ENCODE assay signal across 9 mouse cellular contexts in genomic region chr11:69400083-69400850, GRCm38 (mm10). TPM values are rescaled to one million over a fixed set of nuclear protein-coding genes. Genes with fewer than 3 reads are reported as not detected.
A peak's percentile ranks its signal among the peaks of the same experiment; 100 is the strongest.
DNase-seq lines count a peak whose midpoint lies in the region; ATAC-seq and TF ChIP-seq lines count a peak whose summit lies in the region.
"Had no signal": no experiment of that assay in that cellular context is flagged by ENCODE, and none has a peak within 500 bp of the region (broad histone marks: within the 10 kb centered on the region; RNA-seq: fewer than 3 reads in every experiment).

No protein-coding gene starts in this region.

- peak in 1 of 2 experiments; percentile 6 for DNase-seq in heart, adult 2 months
- no peak for DNase-seq in heart, postnatal 10 days
- no peak for DNase-seq in midbrain, embryonic 10.5 days (ENCODE audit: low spot score)
- DNase-seq in embryonic facial prominence, embryonic 10.5 days (ENCODE audit: low spot score): peak; percentile 11
- DNase-seq in adrenal gland, postnatal 36 days: no peak
- no peak for DNase-seq in left cerebral cortex, postnatal 14 days (ENCODE audit: low spot score in 2 of 2)
- DNase-seq: thymus, postnatal 14 days had no signal

- H3K4me3 ChIP-seq in heart, adult 2 months: no peak overlapping the region
- peak overlapping the region; percentile 41 for H3K4me3 ChIP-seq in midbrain, embryonic 10.5 days
- H3K4me3 ChIP-seq in midbrain, embryonic 13.5 days (replicated peaks): no peak overlapping the region
- H3K4me3 ChIP-seq in embryonic facial prominence, embryonic 10.5 days: peak overlapping the region; percentile 37
- peak overlapping the region; percentile 19 for H3K4me3 ChIP-seq in limb, embryonic 12.5 days (replicated peaks)

- H3K4me1 ChIP-seq in heart, adult 2 months (ENCODE audit: control insufficient read depth, insufficient read depth, low read length): peaks cover 3% of the 10 kb centered on the region
- peaks cover 59% of the 10 kb centered on the region for H3K4me1 ChIP-seq in midbrain, embryonic 10.5 days
- peaks cover 44% of the 10 kb centered on the region for H3K4me1 ChIP-seq in midbrain, embryonic 13.5 days (replicated peaks)
- H3K4me1 ChIP-seq in embryonic facial prominence, embryonic 10.5 days: peaks cover 57% of the 10 kb centered on the region
- peaks cover 53% of the 10 kb centered on the region for H3K4me1 ChIP-seq in limb, embryonic 12.5 days (replicated peaks)

- no peaks in the 10 kb centered on the region for H3K9me3 ChIP-seq in midbrain, embryonic 10.5 days (replicated peaks)
- H3K9me3 ChIP-seq in midbrain, embryonic 13.5 days: no peaks in the 10 kb centered on the region
- H3K9me3 ChIP-seq in embryonic facial prominence, embryonic 10.5 days: no peaks in the 10 kb centered on the region
- no peaks in the 10 kb centered on the region for H3K9me3 ChIP-seq in limb, embryonic 12.5 days

- no peak for TF ChIP-seq EP300 in heart, adult 2 months (IDR thresholded peaks at IDR 0.05; ENCODE audit: insufficient read depth, low read depth, low read length)

- TF ChIP-seq CTCF in heart, adult 2 months (IDR thresholded peaks at IDR 0.05): no peak

- WGBS in heart, adult 2 months: 81% methylated on average over 25 of the region's 25 CpGs
- 73% methylated on average over 25 of the region's 25 CpGs for WGBS in midbrain, embryonic 10.5 days
- 78% methylated on average over 25 of the region's 25 CpGs for WGBS in midbrain, embryonic 13.5 days
- WGBS in embryonic facial prominence, embryonic 10.5 days: 74% methylated on average over 25 of the region's 25 CpGs
- WGBS in limb, embryonic 12.5 days: 73% methylated on average over 25 of the region's 25 CpGs

- TF ChIP-seq POLR2A in heart, adult 2 months (IDR thresholded peaks at IDR 0.05; ENCODE audit: insufficient read depth, low read depth, low read length): no peak

- no peaks in the 10 kb centered on the region for H3K36me3 ChIP-seq in heart, adult 2 months (ENCODE audit: control insufficient read depth, insufficient read depth, low read length)
- H3K36me3 ChIP-seq in midbrain, embryonic 10.5 days: peaks cover 62% of the 10 kb centered on the region
- peaks cover 64% of the 10 kb centered on the region for H3K36me3 ChIP-seq in midbrain, embryonic 13.5 days
- H3K36me3 ChIP-seq in embryonic facial prominence, embryonic 10.5 days (replicated peaks): peaks cover 64% of the 10 kb centered on the region
- H3K36me3 ChIP-seq in limb, embryonic 12.5 days: peaks cover 68% of the 10 kb centered on the region

- intact Hi-C loops in heart, adult 2 months (cut with DNase I): loop anchor here (10.0 kb wide), 1 partner anchor 295 kb away; no protein-coding TSS in a partner anchor
- intact Hi-C loops in heart, postnatal 10 days (cut with DNase I): loop anchor here (2.0 kb wide), 1 partner anchor 113 kb away; no protein-coding TSS in a partner anchor
- intact Hi-C loops in left cerebral cortex, postnatal 14 days (cut with DNase I): no loop called here

- H3K27me3 ChIP-seq in heart, adult 2 months (ENCODE audit: control insufficient read depth, insufficient read depth, low read length): no peaks in the 10 kb centered on the region
- H3K27me3 ChIP-seq in midbrain, embryonic 10.5 days (ENCODE audit: low read depth, poor library complexity, severe bottlenecking): peaks cover 28% of the 10 kb centered on the region
- peaks cover 18% of the 10 kb centered on the region for H3K27me3 ChIP-seq in midbrain, embryonic 13.5 days
- H3K27me3 ChIP-seq in embryonic facial prominence, embryonic 10.5 days (replicated peaks; ENCODE audit: low read depth, poor library complexity, severe bottlenecking): peaks cover 18% of the 10 kb centered on the region
- H3K27me3 ChIP-seq in limb, embryonic 12.5 days: peaks cover 8% of the 10 kb centered on the region

- H3K79me2 ChIP-seq in heart, adult 2 months (replicated peaks; ENCODE audit: control insufficient read depth, insufficient read depth, low read length): no peaks in the 10 kb centered on the region

- H3K9ac ChIP-seq in heart, adult 2 months (ENCODE audit: low read depth, low read length): peak overlapping the region; percentile 23; the same call in 1 of the 2 replicates
- no peak overlapping the region; the same call in 1 of the 2 replicates for H3K9ac ChIP-seq in midbrain, embryonic 13.5 days (replicated peaks)
- peak overlapping the region; percentile 50; the same call in 1 of the 2 replicates for H3K9ac ChIP-seq in limb, embryonic 12.5 days (replicated peaks)

- ATAC-seq in midbrain, embryonic 13.5 days: no peak
- ATAC-seq in limb, embryonic 12.5 days (ENCODE audit: insufficient number of reproducible peaks, insufficient read depth, low FRiP score, low TSS enrichment, low read depth): no peak

- H3K4me2 ChIP-seq in midbrain, embryonic 13.5 days (replicated peaks): no peak overlapping the region
- peak overlapping the region; percentile 37 for H3K4me2 ChIP-seq in limb, embryonic 12.5 days

- peak overlapping the region; percentile 100 for H3K27ac ChIP-seq in heart, adult 2 months
- peak overlapping the region; percentile 63; the same call in 1 of the 2 replicates for H3K27ac ChIP-seq in midbrain, embryonic 10.5 days (replicated peaks)
- no peak overlapping the region for H3K27ac ChIP-seq in midbrain, embryonic 13.5 days
- H3K27ac ChIP-seq in embryonic facial prominence, embryonic 10.5 days (replicated peaks): peak overlapping the region; percentile 67
- H3K27ac ChIP-seq in limb, embryonic 12.5 days: peak overlapping the region; percentile 62

RNA-seq across cellular contexts. Expression of gene Tmem88, which starts 2.2 kb away (rescaled TPM):
- 10 to 100 TPM; 20.4 to 21.4 TPM for total RNA-seq in heart, adult 2 months (2021)
- polyA plus RNA-seq in heart, adult 2 months (2012; rRNA removed): 61.4 and 66.4 TPM in 2 replicates
- 10 to 100 TPM; 53.3 to 54.0 TPM for total RNA-seq in heart, postnatal 10 days (2021)
- polyA plus RNA-seq in midbrain, embryonic 10.5 days (2016; fragmentation: Nextera tagmentation; extraction: Ambion mirVana): 16.9 and 21.4 TPM in 2 replicates
- polyA plus RNA-seq in midbrain, embryonic 13.5 days (2015; fragmentation: Nextera tagmentation; extraction: Ambion mirVana): 4.9 and 7.0 TPM in 2 replicates
- 19.8 and 23.1 TPM in 2 replicates for polyA plus RNA-seq in embryonic facial prominence, embryonic 10.5 days (2016; fragmentation: Nextera tagmentation; extraction: Ambion mirVana)
- polyA plus RNA-seq in limb, embryonic 12.5 days (2016; fragmentation: Nextera tagmentation; extraction: Ambion mirVana): 24.2 and 25.4 TPM in 2 replicates
- 10 to 100 TPM; 13.4 to 17.8 TPM for total RNA-seq in adrenal gland, postnatal 36 days (2021)
- total RNA-seq in left cerebral cortex, postnatal 14 days (2021): 1 to 10 TPM; 2.6 to 2.9 TPM

RNA-seq across cellular contexts. Expression of gene Cyb5d1, which starts 4.8 kb away (rescaled TPM):
- 10 to 100 TPM; 27.9 to 32.1 TPM for total RNA-seq in heart, adult 2 months (2021)
- polyA plus RNA-seq in heart, adult 2 months (2012; rRNA removed): 19.9 and 29.8 TPM in 2 replicates
- 10 to 100 TPM; 27.5 to 30.2 TPM for total RNA-seq in heart, postnatal 10 days (2021)
- polyA plus RNA-seq in midbrain, embryonic 10.5 days (2016; fragmentation: Nextera tagmentation; extraction: Ambion mirVana): 50.4 and 57.3 TPM in 2 replicates
- 41.8 and 47.7 TPM in 2 replicates for polyA plus RNA-seq in midbrain, embryonic 13.5 days (2015; fragmentation: Nextera tagmentation; extraction: Ambion mirVana)
- 49.3 and 50.2 TPM in 2 replicates for polyA plus RNA-seq in embryonic facial prominence, embryonic 10.5 days (2016; fragmentation: Nextera tagmentation; extraction: Ambion mirVana)
- 42.5 and 42.6 TPM in 2 replicates for polyA plus RNA-seq in limb, embryonic 12.5 days (2016; fragmentation: Nextera tagmentation; extraction: Ambion mirVana)
- 10 to 100 TPM; 49.0 to 50.9 TPM for total RNA-seq in adrenal gland, postnatal 36 days (2021)
- total RNA-seq in left cerebral cortex, postnatal 14 days (2021): 10 to 100 TPM; 36.8 to 42.0 TPM

RNA-seq across cellular contexts. Expression of gene Naa38, which starts 5.0 kb away (rescaled TPM):
- total RNA-seq in heart, adult 2 months (2021): 100 to 1,000 TPM; 102 to 113 TPM
- 128 and 145 TPM in 2 replicates for polyA plus RNA-seq in heart, adult 2 months (2012; rRNA removed)
- 10 to 100 TPM; 94.1 to 95.0 TPM for total RNA-seq in heart, postnatal 10 days (2021)
- 145 and 146 TPM in 2 replicates for polyA plus RNA-seq in midbrain, embryonic 10.5 days (2016; fragmentation: Nextera tagmentation; extraction: Ambion mirVana)
- polyA plus RNA-seq in midbrain, embryonic 13.5 days (2015; fragmentation: Nextera tagmentation; extraction: Ambion mirVana): 92.2 and 105 TPM in 2 replicates
- polyA plus RNA-seq in embryonic facial prominence, embryonic 10.5 days (2016; fragmentation: Nextera tagmentation; extraction: Ambion mirVana): 136 and 137 TPM in 2 replicates
- polyA plus RNA-seq in limb, embryonic 12.5 days (2016; fragmentation: Nextera tagmentation; extraction: Ambion mirVana): 126 and 136 TPM in 2 replicates
- 100 to 1,000 TPM; 132 to 158 TPM for total RNA-seq in adrenal gland, postnatal 36 days (2021)
- 100 to 1,000 TPM in 1 of 2 experiments, 10 to 100 TPM in 1; 92.0 to 106 TPM for total RNA-seq in left cerebral cortex, postnatal 14 days (2021)

RNA-seq across cellular contexts. Expression of gene Kdm6b, which starts 13.2 kb away (rescaled TPM):
- total RNA-seq in heart, adult 2 months (2021): 10 to 100 TPM; 19.7 to 27.8 TPM
- polyA plus RNA-seq in heart, adult 2 months (2012; rRNA removed): 6.5 and 8.6 TPM in 2 replicates
- total RNA-seq in heart, postnatal 10 days (2021): 10 to 100 TPM; 48.3 to 52.2 TPM
- polyA plus RNA-seq in midbrain, embryonic 10.5 days (2016; fragmentation: Nextera tagmentation; extraction: Ambion mirVana): 31.8 and 37.1 TPM in 2 replicates
- 54.9 and 59.2 TPM in 2 replicates for polyA plus RNA-seq in midbrain, embryonic 13.5 days (2015; fragmentation: Nextera tagmentation; extraction: Ambion mirVana)
- 39.8 and 39.9 TPM in 2 replicates for polyA plus RNA-seq in embryonic facial prominence, embryonic 10.5 days (2016; fragmentation: Nextera tagmentation; extraction: Ambion mirVana)
- polyA plus RNA-seq in limb, embryonic 12.5 days (2016; fragmentation: Nextera tagmentation; extraction: Ambion mirVana): 45.4 and 49.1 TPM in 2 replicates
- 10 to 100 TPM; 31.8 to 48.0 TPM for total RNA-seq in adrenal gland, postnatal 36 days (2021)
- total RNA-seq in left cerebral cortex, postnatal 14 days (2021): 10 to 100 TPM; 33.0 to 33.3 TPM

RNA-seq across cellular contexts. Expression of gene Chd3, which starts 31.1 kb away (rescaled TPM):
- total RNA-seq in heart, adult 2 months (2021): 10 to 100 TPM; 18.3 to 20.2 TPM
- 20.3 and 22.2 TPM in 2 replicates for polyA plus RNA-seq in heart, adult 2 months (2012; rRNA removed)
- total RNA-seq in heart, postnatal 10 days (2021): 10 to 100 TPM; 62.0 to 66.7 TPM
- 41.7 and 50.6 TPM in 2 replicates for polyA plus RNA-seq in midbrain, embryonic 10.5 days (2016; fragmentation: Nextera tagmentation; extraction: Ambion mirVana)
- polyA plus RNA-seq in midbrain, embryonic 13.5 days (2015; fragmentation: Nextera tagmentation; extraction: Ambion mirVana): 83.5 and 91.9 TPM in 2 replicates
- polyA plus RNA-seq in embryonic facial prominence, embryonic 10.5 days (2016; fragmentation: Nextera tagmentation; extraction: Ambion mirVana): 46.2 and 55.9 TPM in 2 replicates
- 121 and 124 TPM in 2 replicates for polyA plus RNA-seq in limb, embryonic 12.5 days (2016; fragmentation: Nextera tagmentation; extraction: Ambion mirVana)
- 100 to 1,000 TPM in 1 of 2 experiments, 10 to 100 TPM in 1; 78.6 to 119 TPM for total RNA-seq in adrenal gland, postnatal 36 days (2021)
- total RNA-seq in left cerebral cortex, postnatal 14 days (2021): 100 to 1,000 TPM; 531 to 563 TPM

Comparison
In these comparisons a context has a peak if more than half of its experiments do, and no peak if none do; other contexts are left out.
1. H3K4me3 ChIP-seq: peak in midbrain, embryonic 10.5 days (single experiment), embryonic facial prominence, embryonic 10.5 days (single experiment) and limb, embryonic 12.5 days (single experiment); none in heart, adult 2 months (single experiment) and midbrain, embryonic 13.5 days (single experiment).